Mouse (Mus musculus): ENCODE results near the gene Cldn34d.

Gene Cldn34d

GRCm38 (mm10) chrX:76602824-76603223 is at the start of gene Cldn34d:
TSS of gene Cldn34d (minus strand) at chrX:76602924.
- no peak for DNase-seq (ENCODE audit: extremely low spot score, low read depth, low spot score)

- DNase-seq (ENCODE audit: extremely low spot score, low read depth, low spot score): peak; percentile 100
Observed at GRCm38 (mm10) chrX:76598459-76599206, 4.1 kb downstream of the Cldn34d start.
